Mouse (Mus musculus): ENCODE data around the gene Arntl2. TPM values are rescaled to one million over a fixed set of nuclear protein-coding genes. Genes with fewer than 3 reads are reported as not detected.

Arntl2 gene
- polyA plus RNA-seq, 2 experiments = 3.6 to 20.5 TPM

GRCm38 (mm10) chr6:146776610-146777389 is 19.1 kb upstream of the Arntl2 start:
- no peak for ATAC-seq (ENCODE audit: low FRiP score, low read depth)
- H3K36me3 ChIP-seq (ENCODE audit: control insufficient read depth, insufficient read depth, low read length) = peaks cover 30% of the 10 kb centered on the region
- no peak for DNase-seq (ENCODE audit: low spot score)
- no peak overlapping the region for H3K4me2 ChIP-seq (replicated peaks; ENCODE audit: low read depth, low read length, severe bottlenecking)
- no peak for TF ChIP-seq POLR2A (IDR thresholded peaks at IDR 0.05; ENCODE audit: borderline replicate concordance, extremely low read depth, insufficient read depth, insufficient read length)
- no peak overlapping the region for H3K9ac ChIP-seq (ENCODE audit: low read depth, low read length, severe bottlenecking)
- no peaks in the 10 kb centered on the region for H3K9me3 ChIP-seq (ENCODE audit: control insufficient read depth, low read length)
- H3K27me3 ChIP-seq (ENCODE audit: control insufficient read depth, insufficient read depth, low read length) = no peaks in the 10 kb centered on the region
- WGBS = 85% methylated on average over 2 of the region's 2 CpGs
- no peak overlapping the region for H3K27ac ChIP-seq (replicated peaks; ENCODE audit: low read depth, low read length)
- H3K4me1 ChIP-seq (ENCODE audit: control insufficient read depth, insufficient read depth, low read length) = no peaks in the 10 kb centered on the region
- H3K4me3 ChIP-seq (replicated peaks; ENCODE audit: low read length) = no peak overlapping the region

- Histone ChIP-seq H3K36me3 (ENCODE audit: control insufficient read depth, insufficient read depth, low read length) (peaks cover 30% of the 10 kb centered on the region), H3K9ac (ENCODE audit: low read depth, low read length, severe bottlenecking) (no peak overlapping the region), H3K4me2 (replicated peaks; ENCODE audit: low read depth, low read length, severe bottlenecking) (no peak overlapping the region), H3K9me3 (ENCODE audit: control insufficient read depth, low read length) (no peaks in the 10 kb centered on the region), H3K27ac (replicated peaks; ENCODE audit: low read depth, low read length) (no peak overlapping the region), H3K4me3 (replicated peaks; ENCODE audit: low read length) (no peak overlapping the region), H3K27me3 (ENCODE audit: control insufficient read depth, insufficient read depth, low read length) (no peaks in the 10 kb centered on the region), H3K4me1 (ENCODE audit: control insufficient read depth, insufficient read depth, low read length) (no peaks in the 10 kb centered on the region)
- no peak for ATAC-seq (ENCODE audit: low FRiP score, low read depth)
- TF ChIP-seq POLR2A (IDR thresholded peaks at IDR 0.05; ENCODE audit: borderline replicate concordance, extremely low read depth, insufficient read depth, insufficient read length) = no peak
- no peak for DNase-seq (ENCODE audit: low spot score)
- WGBS = 88% methylated on average over 3 of the region's 3 CpGs
Observed at GRCm38 (mm10) chr6:146778055-146778454, 17.8 kb upstream of the Arntl2 start.

GRCm38 (mm10) chr6:146781566-146781965 is 14.3 kb upstream of the Arntl2 start:
- H3K9ac ChIP-seq (ENCODE audit: low read depth, low read length, severe bottlenecking) = no peak overlapping the region
- DNase-seq (ENCODE audit: low spot score) (no peak), ATAC-seq (ENCODE audit: low FRiP score, low read depth) (no peak)
- no peaks in the 10 kb centered on the region for H3K4me1 ChIP-seq (ENCODE audit: control insufficient read depth, insufficient read depth, low read length)
- no peak for TF ChIP-seq POLR2A (IDR thresholded peaks at IDR 0.05; ENCODE audit: borderline replicate concordance, extremely low read depth, insufficient read depth, insufficient read length)
- H3K4me2 ChIP-seq (replicated peaks; ENCODE audit: low read depth, low read length, severe bottlenecking) = no peak overlapping the region
- no peak overlapping the region for H3K4me3 ChIP-seq (replicated peaks; ENCODE audit: low read length)
- peaks cover 13% of the 10 kb centered on the region for H3K36me3 ChIP-seq (ENCODE audit: control insufficient read depth, insufficient read depth, low read length)
- no peaks in the 10 kb centered on the region for H3K27me3 ChIP-seq (ENCODE audit: control insufficient read depth, insufficient read depth, low read length)
- 84% methylated on average over 3 of the region's 3 CpGs for WGBS
- H3K9me3 ChIP-seq (ENCODE audit: control insufficient read depth, low read length) = no peaks in the 10 kb centered on the region
- no peak overlapping the region for H3K27ac ChIP-seq (replicated peaks; ENCODE audit: low read depth, low read length)

- WGBS = 75% methylated on average over 3 of the region's 3 CpGs
- H3K9me3 ChIP-seq (ENCODE audit: control insufficient read depth, low read length) = no peaks in the 10 kb centered on the region
- no peak overlapping the region for H3K9ac ChIP-seq (ENCODE audit: low read depth, low read length, severe bottlenecking)
- TF ChIP-seq POLR2A (IDR thresholded peaks at IDR 0.05; ENCODE audit: borderline replicate concordance, extremely low read depth, insufficient read depth, insufficient read length) = no peak
- no peak overlapping the region for H3K4me2 ChIP-seq (replicated peaks; ENCODE audit: low read depth, low read length, severe bottlenecking)
- DNase-seq (ENCODE audit: low spot score) (no peak), ATAC-seq (ENCODE audit: low FRiP score, low read depth) (no peak)
- H3K27me3 ChIP-seq (ENCODE audit: control insufficient read depth, insufficient read depth, low read length) = no peaks in the 10 kb centered on the region
- H3K4me3 ChIP-seq (replicated peaks; ENCODE audit: low read length) = no peak overlapping the region
- no peaks in the 10 kb centered on the region for H3K36me3 ChIP-seq (ENCODE audit: control insufficient read depth, insufficient read depth, low read length)
- no peaks in the 10 kb centered on the region for H3K4me1 ChIP-seq (ENCODE audit: control insufficient read depth, insufficient read depth, low read length)
- no peak overlapping the region for H3K27ac ChIP-seq (replicated peaks; ENCODE audit: low read depth, low read length)
Observed at GRCm38 (mm10) chr6:146793527-146793926, 2.3 kb upstream of the Arntl2 start.

GRCm38 (mm10) chr6:146795166-146795923 is 510 bp upstream of the Arntl2 start:
- Histone ChIP-seq H3K4me3 (replicated peaks; ENCODE audit: low read length) (peak overlapping the region; percentile 53), H3K27ac (replicated peaks; ENCODE audit: low read depth, low read length) (no peak overlapping the region), H3K27me3 (ENCODE audit: control insufficient read depth, insufficient read depth, low read length) (no peaks in the 10 kb centered on the region), H3K4me1 (ENCODE audit: control insufficient read depth, insufficient read depth, low read length) (no peaks in the 10 kb centered on the region), H3K9ac (ENCODE audit: low read depth, low read length, severe bottlenecking) (peak overlapping the region; percentile 78), H3K9me3 (ENCODE audit: control insufficient read depth, low read length) (no peaks in the 10 kb centered on the region), H3K36me3 (ENCODE audit: control insufficient read depth, insufficient read depth, low read length) (no peaks in the 10 kb centered on the region), H3K4me2 (replicated peaks; ENCODE audit: low read depth, low read length, severe bottlenecking) (peak overlapping the region; percentile 83)
- 14% methylated on average over 22 of the region's 22 CpGs for WGBS
- DNase-seq (ENCODE audit: low spot score) (no peak), ATAC-seq (ENCODE audit: low FRiP score, low read depth) (peak; percentile 23; the same call in 1 of the 2 replicates)
- TF ChIP-seq POLR2A (IDR thresholded peaks at IDR 0.05; ENCODE audit: borderline replicate concordance, extremely low read depth, insufficient read depth, insufficient read length) = no peak
